Mouse (Mus musculus) ES-Bruce4 (cell line): Measurements from ENCODE around the gene Acrbp. TPM values are rescaled to one million over a fixed set of nuclear protein-coding genes. Genes with fewer than 3 reads are reported as not detected.

Experiments
- H3K27ac ChIP-seq: 2 replicates; pipeline ENCODE4 v1.5.1; 2012; ENCODE audit warnings: low read length, inconsistent platforms; ENCODE audit not compliant: insufficient read depth
- H3K27me3 ChIP-seq: 2 replicates; pipeline ENCODE4 v1.6.1; 2012; ENCODE audit warnings: mild to moderate bottlenecking, low read length, inconsistent platforms; ENCODE audit not compliant: control insufficient read depth, poor library complexity, insufficient read depth, severe bottlenecking
- H3K36me3 ChIP-seq: 2 replicates; pipeline ENCODE4 v1.6.1; 2012; ENCODE audit warnings: inconsistent platforms, mild to moderate bottlenecking, low read length, moderate library complexity; ENCODE audit not compliant: control insufficient read depth, poor library complexity, insufficient read depth, severe bottlenecking
- H3K4me1 ChIP-seq: one replicate; pipeline ENCODE4 v1.8.1; 2011; ENCODE audit warnings: low read length; ENCODE audit not compliant: control insufficient read depth, insufficient read depth
- H3K4me3 ChIP-seq: 2 replicates; pipeline ENCODE4 v1.5.1; 2011; ENCODE audit warnings: low read depth, mild to moderate bottlenecking, low read length
- H3K9ac ChIP-seq: 2 replicates; pipeline ENCODE4 v1.6.1; 2012; ENCODE audit warnings: low read depth, mild to moderate bottlenecking, inconsistent platforms; ENCODE audit not compliant: poor library complexity, severe bottlenecking
- H3K9me3 ChIP-seq: replicated peaks from 2 replicates; pipeline ENCODE4 v1.6.1; 2012; ENCODE audit warnings: mild to moderate bottlenecking, low read length, inconsistent platforms; ENCODE audit not compliant: control insufficient read depth, poor library complexity, insufficient read depth, severe bottlenecking
- CTCF ChIP-seq: IDR thresholded peaks from one replicate; pipeline ENCODE4 v1.8.1; 2011; ENCODE audit warnings: low read depth, low read length
- EP300 ChIP-seq: IDR thresholded peaks from 2 replicates; pipeline ENCODE4 v1.6.1; 2011; ENCODE audit warnings: low read depth, low read length; ENCODE audit not compliant: insufficient read depth
- POLR2A ChIP-seq: IDR thresholded peaks from one replicate; pipeline ENCODE4 v1.8.1; 2011; ENCODE audit warnings: low read length; ENCODE audit not compliant: insufficient read depth
- polyA plus RNA-seq: library from polyadenylated mRNA; stranded (reverse); fragments of >200 nt; gene quantifications from 2 replicates; pipeline ENCODE4 v1.2.4, GENCODE M21; 2011; ENCODE audit warnings: low read depth; ENCODE audit not compliant: missing spikeins, insufficient read depth, insufficient read length

The Acrbp gene
- polyA plus RNA-seq, 1 experiment = 25.3 TPM

GRCm38 (mm10) chr6:125039533-125040153 is 9.8 kb upstream of the Acrbp start, which contains the start of gene Ing4:
TSS of gene Ing4 (plus strand) at chr6:125039760.
- no peaks in the 10 kb centered on the region for H3K4me1 ChIP-seq
- no peaks in the 10 kb centered on the region for H3K9me3 ChIP-seq
- peak within 1 kb of the TSS; percentile 74 for H3K9ac ChIP-seq
- TF ChIP-seq EP300 (no peak), CTCF (no peak), POLR2A (no peak)
- peak within 1 kb of the TSS; percentile 34; the same call in 1 of the 2 replicates for H3K27ac ChIP-seq
- peaks cover 25% of the 10 kb centered on the region for H3K36me3 ChIP-seq
- no peaks in the 10 kb centered on the region for H3K27me3 ChIP-seq
- H3K4me3 ChIP-seq = peak within 1 kb of the TSS; percentile 95

GRCm38 (mm10) chr6:125040221-125040620 is 9.3 kb upstream of the Acrbp start:
- Histone ChIP-seq H3K36me3 (peaks cover 21% of the 10 kb centered on the region), H3K9ac (peak overlapping the region; percentile 66), H3K27me3 (no peaks in the 10 kb centered on the region), H3K4me3 (peak overlapping the region; percentile 95), H3K9me3 (no peaks in the 10 kb centered on the region), H3K27ac (no peak overlapping the region), H3K4me1 (no peaks in the 10 kb centered on the region)
- TF ChIP-seq CTCF (no peak), EP300 (no peak)

GRCm38 (mm10) chr6:125041047-125041446 is 8.4 kb upstream of the Acrbp start:
- Histone ChIP-seq H3K4me1 (no peaks in the 10 kb centered on the region), H3K9me3 (no peaks in the 10 kb centered on the region), H3K27me3 (no peaks in the 10 kb centered on the region), H3K27ac (no peak overlapping the region), H3K9ac (no peak overlapping the region), H3K4me3 (no peak overlapping the region), H3K36me3 (peaks cover 14% of the 10 kb centered on the region)
- TF ChIP-seq CTCF (no peak), POLR2A (no peak), EP300 (no peak)

GRCm38 (mm10) chr6:125042081-125042480 is 7.4 kb upstream of the Acrbp start:
- H3K36me3 ChIP-seq = peaks cover 11% of the 10 kb centered on the region

GRCm38 (mm10) chr6:125046691-125047090 is 2.8 kb upstream of the Acrbp start:
- TF ChIP-seq CTCF = peak; percentile 88
- TF ChIP-seq POLR2A = no peak
- H3K36me3 ChIP-seq = peaks cover 14% of the 10 kb centered on the region

More at GRCm38 (mm10) chr6:125042081-125042480, 7.4 kb upstream of the Acrbp start:
- H3K27me3 ChIP-seq = no peaks in the 10 kb centered on the region
- no peak overlapping the region for H3K9ac ChIP-seq
- no peak overlapping the region for H3K4me3 ChIP-seq
- no peak overlapping the region for H3K27ac ChIP-seq
- TF ChIP-seq EP300 = no peak
- no peaks in the 10 kb centered on the region for H3K4me1 ChIP-seq
- H3K9me3 ChIP-seq = no peaks in the 10 kb centered on the region

GRCm38 (mm10) chr6:125051237-125051636 is 1.7 kb downstream of the Acrbp start:
- Histone ChIP-seq H3K4me1 (no peaks in the 10 kb centered on the region), H3K4me3 (peak overlapping the region; percentile 8), H3K36me3 (peaks cover 3% of the 10 kb centered on the region; the same call in 1 of the 2 replicates), H3K27me3 (no peaks in the 10 kb centered on the region), H3K27ac (no peak overlapping the region), H3K9ac (no peak overlapping the region), H3K9me3 (no peaks in the 10 kb centered on the region)
- TF ChIP-seq CTCF (peak; percentile 67), EP300 (no peak)

More at GRCm38 (mm10) chr6:125046691-125047090, 2.8 kb upstream of the Acrbp start:
- no peak overlapping the region for H3K27ac ChIP-seq
- H3K9ac ChIP-seq = no peak overlapping the region
- H3K4me3 ChIP-seq = no peak overlapping the region
- H3K27me3 ChIP-seq = no peaks in the 10 kb centered on the region
- no peaks in the 10 kb centered on the region for H3K9me3 ChIP-seq
- no peaks in the 10 kb centered on the region for H3K4me1 ChIP-seq
